Comparison of ENCODE assay signal across 8 mouse cellular contexts in the genomic region with DNA sequence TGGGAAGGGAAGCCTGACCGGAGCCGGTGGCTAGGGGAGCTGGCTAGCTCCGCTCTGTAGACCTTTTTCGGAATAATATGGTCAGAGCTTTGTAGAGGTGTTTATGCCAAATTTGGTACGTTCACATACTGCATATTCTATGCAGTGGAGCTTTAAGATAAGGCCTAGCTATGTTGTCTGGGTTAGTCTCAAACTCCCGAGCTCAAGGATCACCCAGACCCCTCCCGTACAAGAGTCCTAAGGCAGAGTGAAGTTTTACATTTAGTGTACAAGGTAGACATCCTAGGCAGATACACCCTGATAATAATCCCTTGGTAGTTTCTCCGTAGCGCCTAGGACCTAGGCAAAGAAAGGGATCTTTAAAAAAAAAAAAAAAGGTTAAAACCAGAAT. TPM values are rescaled to one million over a fixed set of nuclear protein-coding genes. Genes with fewer than 3 reads are reported as not detected.
DNase-seq lines count a peak whose midpoint lies in the region; ATAC-seq and TF ChIP-seq lines count a peak whose summit lies in the region.

No protein-coding gene starts in this region.

- H3K4me3 ChIP-seq in heart, embryonic 11.5 days (ENCODE audit: low read depth, low read length) = peak overlapping the region; percentile 82
- peak overlapping the region; percentile 86 for H3K4me3 ChIP-seq in ES-Bruce4 (ENCODE audit: low read depth, low read length)
- H3K4me3 ChIP-seq in forebrain, embryonic 15.5 days = peak overlapping the region; percentile 78
- H3K4me3 ChIP-seq in liver, embryonic 16.5 days (ENCODE audit: low read depth, low read length) = peak overlapping the region; percentile 78

- no peaks in the 10 kb centered on the region for H3K9me3 ChIP-seq in heart, embryonic 11.5 days (replicated peaks; ENCODE audit: control insufficient read depth, low read length)
- H3K9me3 ChIP-seq in ES-Bruce4 (replicated peaks; ENCODE audit: control insufficient read depth, insufficient read depth, low read length, poor library complexity, severe bottlenecking) = no peaks in the 10 kb centered on the region
- H3K9me3 ChIP-seq in forebrain, embryonic 15.5 days = no peaks in the 10 kb centered on the region
- H3K9me3 ChIP-seq in liver, embryonic 16.5 days (replicated peaks; ENCODE audit: control insufficient read depth, low read length) = no peaks in the 10 kb centered on the region

- no peak for TF ChIP-seq CTCF in ES-Bruce4 (IDR thresholded peaks at IDR 0.05; ENCODE audit: low read depth, low read length)

- DNase-seq in heart, adult 11 months = no peak
- no peak for DNase-seq in right cerebral cortex, postnatal 25 days
- DNase-seq in frontal cortex, postnatal 14 days (ENCODE audit: low spot score in 2 of 2) = no peak
- no peak for DNase-seq in frontal cortex, adult 2 months (ENCODE audit: extremely low spot score in 1 of 2, low spot score in 1 of 2)

- 8% methylated on average over 9 of the region's 9 CpGs for WGBS in heart, embryonic 11.5 days (ENCODE audit: insufficient replicate concordance)
- WGBS in forebrain, embryonic 15.5 days = 6% methylated on average over 9 of the region's 9 CpGs
- 5% methylated on average over 9 of the region's 9 CpGs for WGBS in liver, embryonic 16.5 days (ENCODE audit: insufficient replicate concordance)

- peak overlapping the region; percentile 98 for H3K27ac ChIP-seq in heart, embryonic 11.5 days (ENCODE audit: low read depth, low read length)
- no peak overlapping the region for H3K27ac ChIP-seq in ES-Bruce4 (ENCODE audit: insufficient read depth, low read length)
- peak overlapping the region; percentile 84 for H3K27ac ChIP-seq in forebrain, embryonic 15.5 days (replicated peaks)
- peak overlapping the region; percentile 92 for H3K27ac ChIP-seq in liver, embryonic 16.5 days (ENCODE audit: low read length)

- TF ChIP-seq POLR2A in ES-Bruce4 (IDR thresholded peaks at IDR 0.05; ENCODE audit: insufficient read depth, low read length) = no peak

- H3K4me1 ChIP-seq in heart, embryonic 11.5 days (ENCODE audit: control insufficient read depth, insufficient read depth, low read length) = peaks cover 5% of the 10 kb centered on the region
- H3K4me1 ChIP-seq in ES-Bruce4 (ENCODE audit: control insufficient read depth, insufficient read depth, low read length) = no peaks in the 10 kb centered on the region
- peaks cover 7% of the 10 kb centered on the region; the same call in 1 of the 2 replicates for H3K4me1 ChIP-seq in forebrain, embryonic 15.5 days
- peaks cover 16% of the 10 kb centered on the region for H3K4me1 ChIP-seq in liver, embryonic 16.5 days (ENCODE audit: control insufficient read depth, low read depth, low read length)

- no peaks in the 10 kb centered on the region for H3K36me3 ChIP-seq in heart, embryonic 11.5 days (ENCODE audit: control insufficient read depth, insufficient read depth, low read length)
- peaks cover 6% of the 10 kb centered on the region for H3K36me3 ChIP-seq in ES-Bruce4 (ENCODE audit: control insufficient read depth, insufficient read depth, low read length, poor library complexity, severe bottlenecking)
- no peaks in the 10 kb centered on the region for H3K36me3 ChIP-seq in forebrain, embryonic 15.5 days
- no peaks in the 10 kb centered on the region for H3K36me3 ChIP-seq in liver, embryonic 16.5 days (ENCODE audit: control insufficient read depth, insufficient read depth)

- H3K27me3 ChIP-seq in heart, embryonic 11.5 days (ENCODE audit: control insufficient read depth, insufficient read depth, low read length) = no peaks in the 10 kb centered on the region
- no peaks in the 10 kb centered on the region; the same call in 1 of the 2 replicates for H3K27me3 ChIP-seq in ES-Bruce4 (ENCODE audit: control insufficient read depth, insufficient read depth, low read length, poor library complexity, severe bottlenecking)
- no peaks in the 10 kb centered on the region; the same call in 1 of the 2 replicates for H3K27me3 ChIP-seq in forebrain, embryonic 15.5 days
- H3K27me3 ChIP-seq in liver, embryonic 16.5 days (ENCODE audit: control insufficient read depth, insufficient read depth, low read depth, low read length) = no peaks in the 10 kb centered on the region

- peak overlapping the region; percentile 82 for H3K4me2 ChIP-seq in heart, embryonic 11.5 days
- H3K4me2 ChIP-seq in forebrain, embryonic 15.5 days (replicated peaks) = peak overlapping the region; percentile 69
- H3K4me2 ChIP-seq in liver, embryonic 16.5 days (ENCODE audit: low read depth, low read length) = peak overlapping the region; percentile 90

- peak; percentile 67 for ATAC-seq in heart, embryonic 11.5 days (replicated peaks; ENCODE audit: insufficient number of reproducible peaks, low FRiP score, low TSS enrichment)
- no peak for ATAC-seq in forebrain, embryonic 15.5 days (replicated peaks)
- peak; percentile 19 for ATAC-seq in liver, embryonic 16.5 days (ENCODE audit: low read depth)

- H3K9ac ChIP-seq in heart, embryonic 11.5 days (ENCODE audit: low read depth, low read length) = peak overlapping the region; percentile 96
- peak overlapping the region; percentile 88 for H3K9ac ChIP-seq in ES-Bruce4 (ENCODE audit: low read depth, poor library complexity, severe bottlenecking)
- H3K9ac ChIP-seq in forebrain, embryonic 15.5 days (replicated peaks) = peak overlapping the region; percentile 94
- peak overlapping the region; percentile 91 for H3K9ac ChIP-seq in liver, embryonic 16.5 days (ENCODE audit: low read depth, low read length)

- no peak for TF ChIP-seq EP300 in ES-Bruce4 (IDR thresholded peaks at IDR 0.05; ENCODE audit: insufficient read depth, low read depth, low read length)

RNA-seq across cellular contexts. Expression of gene Pstk, which starts 0.5 kb away (rescaled TPM):
- 74.5 and 94.3 TPM in 2 replicates for polyA plus RNA-seq in heart, embryonic 11.5 days (2014; fragmentation: Nextera tagmentation; extraction: Ambion mirVana)
- polyA plus RNA-seq in ES-Bruce4 (2011; ENCODE audit: insufficient read depth, insufficient read length, low read depth, missing spikeins) = 58.9 and 64.7 TPM in 2 replicates
- polyA plus RNA-seq in forebrain, embryonic 15.5 days (2015; fragmentation: Nextera tagmentation; extraction: Ambion mirVana) = 33.7 TPM in 2 replicates
- 19.5 and 20.5 TPM in 2 replicates for polyA plus RNA-seq in liver, embryonic 16.5 days (2015; fragmentation: Nextera tagmentation; extraction: Ambion mirVana)
- 54.4 and 57.6 TPM in 2 replicates for polyA plus RNA-seq in frontal cortex, adult 2 months (2012; rRNA removed)

RNA-seq across cellular contexts. Expression of gene 2310057M21Rik, which starts 8.9 kb away (rescaled TPM):
- 18.5 and 25.9 TPM in 2 replicates for polyA plus RNA-seq in heart, embryonic 11.5 days (2014; fragmentation: Nextera tagmentation; extraction: Ambion mirVana)
- 23.8 and 26.0 TPM in 2 replicates for polyA plus RNA-seq in ES-Bruce4 (2011; ENCODE audit: insufficient read depth, insufficient read length, low read depth, missing spikeins)
- 21.9 and 24.2 TPM in 2 replicates for polyA plus RNA-seq in forebrain, embryonic 15.5 days (2015; fragmentation: Nextera tagmentation; extraction: Ambion mirVana)
- polyA plus RNA-seq in liver, embryonic 16.5 days (2015; fragmentation: Nextera tagmentation; extraction: Ambion mirVana) = 8.3 and 8.5 TPM in 2 replicates
- 15.3 and 17.2 TPM in 2 replicates for polyA plus RNA-seq in frontal cortex, adult 2 months (2012; rRNA removed)

RNA-seq across cellular contexts. Expression of gene Fam24a, which starts 37.8 kb away (rescaled TPM):
- polyA plus RNA-seq in heart, embryonic 11.5 days (2014; fragmentation: Nextera tagmentation; extraction: Ambion mirVana) = not detected in 2 replicates
- polyA plus RNA-seq in ES-Bruce4 (2011; ENCODE audit: insufficient read depth, insufficient read length, low read depth, missing spikeins) = not detected in 2 replicates
- polyA plus RNA-seq in forebrain, embryonic 15.5 days (2015; fragmentation: Nextera tagmentation; extraction: Ambion mirVana) = not detected in 2 replicates
- not detected in 2 replicates for polyA plus RNA-seq in liver, embryonic 16.5 days (2015; fragmentation: Nextera tagmentation; extraction: Ambion mirVana)
- polyA plus RNA-seq in frontal cortex, adult 2 months (2012; rRNA removed) = not detected in 2 replicates

RNA-seq across cellular contexts. Expression of gene Ikzf5, which starts 38.9 kb away (rescaled TPM):
- polyA plus RNA-seq in heart, embryonic 11.5 days (2014; fragmentation: Nextera tagmentation; extraction: Ambion mirVana) = 15.1 TPM in 2 replicates
- 24.6 and 27.7 TPM in 2 replicates for polyA plus RNA-seq in ES-Bruce4 (2011; ENCODE audit: insufficient read depth, insufficient read length, low read depth, missing spikeins)
- 15.9 and 17.3 TPM in 2 replicates for polyA plus RNA-seq in forebrain, embryonic 15.5 days (2015; fragmentation: Nextera tagmentation; extraction: Ambion mirVana)
- 10.2 and 10.7 TPM in 2 replicates for polyA plus RNA-seq in liver, embryonic 16.5 days (2015; fragmentation: Nextera tagmentation; extraction: Ambion mirVana)
- polyA plus RNA-seq in frontal cortex, adult 2 months (2012; rRNA removed) = 15.6 and 18.5 TPM in 2 replicates

RNA-seq across cellular contexts. Expression of gene Acadsb, which starts 38.9 kb away (rescaled TPM):
- 76.5 and 87.5 TPM in 2 replicates for polyA plus RNA-seq in heart, embryonic 11.5 days (2014; fragmentation: Nextera tagmentation; extraction: Ambion mirVana)
- polyA plus RNA-seq in ES-Bruce4 (2011; ENCODE audit: insufficient read depth, insufficient read length, low read depth, missing spikeins) = 34.1 and 38.3 TPM in 2 replicates
- 114 and 122 TPM in 2 replicates for polyA plus RNA-seq in forebrain, embryonic 15.5 days (2015; fragmentation: Nextera tagmentation; extraction: Ambion mirVana)
- polyA plus RNA-seq in liver, embryonic 16.5 days (2015; fragmentation: Nextera tagmentation; extraction: Ambion mirVana) = 43.2 and 44.2 TPM in 2 replicates
- 35.7 and 42.8 TPM in 2 replicates for polyA plus RNA-seq in frontal cortex, adult 2 months (2012; rRNA removed)
